Mouse (Mus musculus) limb, embryonic 10.5 days (tissue): ENCODE measurements around the gene Kalrn. TPM values are rescaled to one million over a fixed set of nuclear protein-coding genes. Genes with fewer than 3 reads are reported as not detected.

Experiments
- DNase-seq: peaks from one replicate; pipeline ENCODE4 v3.0.0-alpha.2; 2017; ENCODE audit warnings: low spot score
- H3K27ac ChIP-seq: fragments of 300-500 bp; sonication (generic); 2 replicates; pipeline ENCODE4 v1.5.1; 2016; ENCODE audit warnings: mild to moderate bottlenecking
- H3K27me3 ChIP-seq: fragments of 300-500 bp; sonication (generic); 2 replicates; pipeline ENCODE4 v1.6.1; 2016; ENCODE audit warnings: low read depth, mild to moderate bottlenecking; ENCODE audit not compliant: poor library complexity, severe bottlenecking
- H3K36me3 ChIP-seq: fragments of 300-500 bp; sonication (generic); 2 replicates; pipeline ENCODE4 v1.6.1; 2016; ENCODE audit warnings: mild to moderate bottlenecking, moderate library complexity
- H3K4me1 ChIP-seq: fragments of 300-500 bp; sonication (generic); 2 replicates; pipeline ENCODE4 v1.6.1; 2016
- H3K4me3 ChIP-seq: fragments of 300-500 bp; sonication (generic); 2 replicates; pipeline ENCODE4 v1.5.1; 2016; ENCODE audit warnings: mild to moderate bottlenecking, moderate library complexity
- H3K9me3 ChIP-seq: fragments of 300-500 bp; sonication (generic); replicated peaks from 2 replicates; pipeline ENCODE4 v1.6.1; 2016; ENCODE audit warnings: mild to moderate bottlenecking
- WGBS: fragments of 180-500 bp; shearing (Covaris S2); methylation state at CpG from one replicate; pipeline ENCODE4 v1.1.7; 2016; 5-methylcytosine and 5-hydroxymethylcytosine counted together
- polyA plus RNA-seq: library from polyadenylated mRNA; unstranded; fragments of >200 nt; fragmentation: Nextera tagmentation; extraction: Ambion mirVana; gene quantifications from 2 replicates; pipeline ENCODE4 v1.2.1, GENCODE M21; 2016

The Kalrn gene
- polyA plus RNA-seq, 1 experiment from 2014 or later = 8.3 TPM

DNA sequence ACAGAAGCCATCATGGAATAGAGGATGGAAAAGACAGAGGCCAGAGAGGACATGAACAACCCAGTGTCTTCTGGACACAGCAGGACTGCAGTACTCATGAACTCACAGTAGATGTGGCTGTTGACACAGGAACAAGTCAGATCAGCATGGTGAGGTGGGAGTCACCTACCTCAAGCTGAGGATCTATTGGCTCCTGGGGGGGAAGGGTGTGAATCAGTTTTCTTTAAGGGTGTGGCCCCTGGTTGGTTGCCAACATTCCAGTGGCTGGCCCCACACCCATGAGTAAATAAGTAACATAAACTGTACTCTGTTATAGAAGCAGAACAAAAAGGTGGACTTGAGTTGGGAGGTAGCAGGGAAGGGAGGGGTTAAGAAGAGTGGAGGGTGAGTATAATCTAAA is 298.7 kb downstream of the Kalrn start:
- no peaks in the 10 kb centered on the region for H3K9me3 ChIP-seq
- H3K36me3 ChIP-seq = no peaks in the 10 kb centered on the region
- no peak for DNase-seq
- no peak overlapping the region for H3K27ac ChIP-seq
- H3K4me1 ChIP-seq = peaks cover 8% of the 10 kb centered on the region
- H3K27me3 ChIP-seq = no peaks in the 10 kb centered on the region
- no peak overlapping the region for H3K4me3 ChIP-seq

GRCm38 (mm10) chr16:34271476-34271875 is 301.9 kb downstream of the Kalrn start:
- DNase-seq = no peak
- Histone ChIP-seq H3K27me3 (no peaks in the 10 kb centered on the region), H3K27ac (no peak overlapping the region), H3K4me1 (no peaks in the 10 kb centered on the region), H3K4me3 (no peak overlapping the region), H3K9me3 (no peaks in the 10 kb centered on the region), H3K36me3 (no peaks in the 10 kb centered on the region)
- WGBS = 94% methylated on average over 5 of the region's 5 CpGs

- whole genome bisulfite sequencing = 85% methylated on average over 2 of the region's 2 CpGs
- no peaks in the 10 kb centered on the region for H3K27me3 ChIP-seq
- H3K4me1 ChIP-seq = no peaks in the 10 kb centered on the region
- H3K36me3 ChIP-seq = no peaks in the 10 kb centered on the region
- no peak overlapping the region for H3K27ac ChIP-seq
- no peak for DNase-seq
- H3K4me3 ChIP-seq = no peak overlapping the region
- H3K9me3 ChIP-seq = no peaks in the 10 kb centered on the region
These were observed 302.7 kb downstream of the Kalrn start for GRCm38 (mm10) chr16:34270681-34271080.

GRCm38 (mm10) chr16:34269642-34270041 is 303.7 kb downstream of the Kalrn start:
- DNase-seq = no peak
- Histone ChIP-seq H3K27ac (no peak overlapping the region), H3K36me3 (no peaks in the 10 kb centered on the region), H3K4me3 (no peak overlapping the region), H3K27me3 (no peaks in the 10 kb centered on the region), H3K9me3 (no peaks in the 10 kb centered on the region), H3K4me1 (no peaks in the 10 kb centered on the region)
- WGBS = 95% methylated on average over 8 of the region's 8 CpGs

GRCm38 (mm10) chr16:34267751-34268150 is 305.6 kb downstream of the Kalrn start:
- no peak overlapping the region for H3K4me3 ChIP-seq
- peaks cover under 1% of the 10 kb centered on the region; the same call in 1 of the 2 replicates for H3K4me1 ChIP-seq
- H3K9me3 ChIP-seq = no peaks in the 10 kb centered on the region
- WGBS = 100% methylated on average over 1 of the region's 1 CpGs
- no peak for DNase-seq
- H3K27ac ChIP-seq = no peak overlapping the region
- no peaks in the 10 kb centered on the region for H3K36me3 ChIP-seq
- no peaks in the 10 kb centered on the region for H3K27me3 ChIP-seq

- Histone ChIP-seq H3K36me3 (no peaks in the 10 kb centered on the region), H3K27me3 (no peaks in the 10 kb centered on the region), H3K4me3 (no peak overlapping the region), H3K4me1 (peaks cover 10% of the 10 kb centered on the region), H3K9me3 (no peaks in the 10 kb centered on the region), H3K27ac (no peak overlapping the region)
- WGBS = 93% methylated on average over 3 of the region's 3 CpGs
- DNase-seq = no peak
These were observed 308.7 kb downstream of the Kalrn start for GRCm38 (mm10) chr16:34264671-34265070.

GRCm38 (mm10) chr16:34262731-34263460 is 310.4 kb downstream of the Kalrn start:
- Histone ChIP-seq H3K4me1 (peaks cover 10% of the 10 kb centered on the region), H3K27me3 (no peaks in the 10 kb centered on the region), H3K36me3 (no peaks in the 10 kb centered on the region), H3K9me3 (no peaks in the 10 kb centered on the region), H3K4me3 (no peak overlapping the region), H3K27ac (no peak overlapping the region)
- no peak for DNase-seq
- WGBS = 87% methylated on average over 22 of the region's 22 CpGs

DNA sequence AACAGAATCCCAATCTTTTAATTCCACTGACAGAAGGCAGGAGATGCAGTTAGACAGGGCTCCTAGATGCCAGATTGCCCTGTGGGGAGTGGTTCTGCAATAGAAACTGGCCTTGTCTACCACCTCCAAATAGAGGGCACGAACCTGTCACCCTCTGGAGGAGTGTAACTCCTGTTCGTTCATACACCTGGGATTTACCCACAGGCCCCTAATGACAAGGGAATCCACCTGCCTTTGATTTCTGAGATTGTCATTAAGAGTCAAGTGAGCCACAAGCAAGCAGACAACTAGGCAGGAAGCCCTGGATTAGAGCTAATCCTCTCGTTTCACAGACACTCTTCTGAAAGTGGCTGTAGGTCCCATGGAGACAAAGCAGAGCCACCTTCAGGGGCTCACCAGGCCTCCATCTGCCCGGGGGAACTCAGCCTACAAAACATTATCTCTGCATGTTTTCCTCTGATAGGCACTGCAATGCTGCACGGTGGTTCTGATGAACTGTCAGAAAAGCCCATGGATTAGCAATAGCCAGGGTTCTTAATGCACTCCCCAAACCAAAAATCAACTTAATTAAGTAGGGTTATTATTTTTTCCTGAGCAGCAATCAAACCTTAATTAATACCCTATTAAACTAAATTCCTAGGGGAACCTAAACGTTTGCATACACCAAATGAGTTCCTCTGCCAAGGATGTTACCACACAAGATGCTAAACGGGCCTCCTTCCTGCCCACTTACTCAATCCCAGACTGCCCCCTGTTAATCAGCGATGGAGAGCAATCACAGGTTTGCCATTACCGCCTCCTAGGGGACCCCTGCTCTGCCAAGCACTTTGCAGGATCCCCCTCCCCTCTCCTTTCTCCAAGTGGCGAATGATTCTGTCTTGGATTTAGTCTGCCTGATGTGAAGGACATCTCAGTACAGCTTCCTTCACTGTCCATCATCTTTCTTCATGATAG is 312.1 kb downstream of the Kalrn start:
- H3K36me3 ChIP-seq = peaks cover under 1% of the 10 kb centered on the region
- no peaks in the 10 kb centered on the region for H3K27me3 ChIP-seq
- H3K27ac ChIP-seq = no peak overlapping the region
- 38% methylated on average over 10 of the region's 10 CpGs for WGBS
- no peak overlapping the region for H3K4me3 ChIP-seq
- no peaks in the 10 kb centered on the region for H3K9me3 ChIP-seq
- peaks cover 10% of the 10 kb centered on the region for H3K4me1 ChIP-seq
- no peak for DNase-seq

DNA sequence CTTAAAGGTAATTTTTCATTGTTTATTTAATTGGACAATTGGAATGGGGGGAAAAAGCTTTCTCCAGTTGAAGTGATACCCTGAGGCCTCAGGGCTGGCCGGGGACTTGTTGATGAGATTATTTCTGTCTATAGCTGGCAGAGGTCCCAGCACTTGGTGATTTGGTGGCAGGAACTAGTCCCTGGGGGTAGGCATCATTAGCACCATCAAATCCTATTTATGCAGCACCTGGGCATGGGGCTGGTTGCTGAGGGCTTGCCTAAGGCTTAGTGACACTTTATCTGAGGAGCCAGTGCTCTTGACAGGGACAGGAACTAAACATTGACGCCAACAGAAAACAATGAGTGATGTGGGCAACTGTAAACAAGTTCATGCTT is 318.7 kb downstream of the Kalrn start:
- 85% methylated on average over 2 of the region's 2 CpGs for WGBS
- Histone ChIP-seq H3K4me1 (peaks cover 2% of the 10 kb centered on the region; the same call in 1 of the 2 replicates), H3K27me3 (no peaks in the 10 kb centered on the region), H3K9me3 (no peaks in the 10 kb centered on the region), H3K27ac (no peak overlapping the region), H3K36me3 (peaks cover 31% of the 10 kb centered on the region), H3K4me3 (no peak overlapping the region)
- DNase-seq = no peak

DNA sequence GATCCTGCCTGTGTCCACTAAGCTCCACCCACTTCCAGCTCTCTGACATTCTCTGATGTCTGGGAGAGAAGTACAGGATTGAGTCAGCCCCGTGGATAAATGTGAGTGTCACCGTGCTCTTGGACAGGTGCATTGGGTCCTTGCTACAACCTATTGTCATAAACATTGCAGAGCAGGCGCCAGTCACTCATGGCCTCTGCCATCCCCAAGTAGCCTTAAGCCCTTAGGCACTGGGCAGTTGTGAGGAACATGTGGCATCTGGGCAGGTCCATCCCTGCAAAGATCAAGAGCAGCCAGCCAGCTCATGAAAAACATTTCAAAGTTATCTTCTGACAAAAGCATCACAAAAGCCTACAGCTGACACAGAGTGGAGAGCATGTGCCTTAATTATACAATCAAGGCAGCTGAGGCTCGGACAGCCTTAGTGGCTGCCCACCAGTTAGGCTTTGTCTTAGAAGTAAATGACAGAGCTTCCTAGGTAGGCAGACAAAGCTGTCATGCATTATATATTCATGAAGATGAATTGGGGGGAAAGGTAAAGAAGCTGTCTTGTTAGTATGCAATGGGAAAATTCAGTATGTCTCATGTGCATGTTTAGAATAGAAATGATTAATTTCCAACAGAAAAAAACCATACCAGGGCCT is 319.2 kb downstream of the Kalrn start:
- no peaks in the 10 kb centered on the region for H3K27me3 ChIP-seq
- H3K4me1 ChIP-seq = peaks cover 2% of the 10 kb centered on the region; the same call in 1 of the 2 replicates
- H3K4me3 ChIP-seq = no peak overlapping the region
- WGBS = 81% methylated on average over 4 of the region's 4 CpGs
- no peak overlapping the region for H3K27ac ChIP-seq
- no peaks in the 10 kb centered on the region for H3K9me3 ChIP-seq
- H3K36me3 ChIP-seq = peaks cover 34% of the 10 kb centered on the region
- no peak for DNase-seq

DNA sequence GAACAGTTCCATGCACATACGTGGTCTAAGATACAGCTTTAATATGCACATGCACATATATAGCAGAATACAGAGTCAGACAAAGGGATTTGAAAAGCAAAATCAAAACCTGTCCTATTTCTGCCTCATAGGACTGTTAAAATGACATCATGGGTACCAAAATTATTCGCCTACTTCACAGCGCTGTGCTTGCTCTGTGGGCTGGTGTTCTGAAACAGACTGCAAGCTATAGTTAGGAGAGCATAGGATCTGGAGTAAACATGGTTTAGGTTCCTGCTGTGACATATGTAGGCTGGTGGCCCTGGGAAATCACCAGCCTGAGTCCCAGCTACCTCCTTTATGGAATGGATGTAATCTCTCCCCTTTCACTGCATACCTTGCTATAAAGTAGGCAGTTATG is 320.7 kb downstream of the Kalrn start:
- no peak overlapping the region for H3K4me3 ChIP-seq
- H3K4me1 ChIP-seq = peaks cover 2% of the 10 kb centered on the region; the same call in 1 of the 2 replicates
- no peak for DNase-seq
- no peak overlapping the region for H3K27ac ChIP-seq
- 95% methylated on average over 3 of the region's 3 CpGs for WGBS
- H3K36me3 ChIP-seq = peaks cover 39% of the 10 kb centered on the region
- H3K9me3 ChIP-seq = no peaks in the 10 kb centered on the region
- H3K27me3 ChIP-seq = no peaks in the 10 kb centered on the region

DNA sequence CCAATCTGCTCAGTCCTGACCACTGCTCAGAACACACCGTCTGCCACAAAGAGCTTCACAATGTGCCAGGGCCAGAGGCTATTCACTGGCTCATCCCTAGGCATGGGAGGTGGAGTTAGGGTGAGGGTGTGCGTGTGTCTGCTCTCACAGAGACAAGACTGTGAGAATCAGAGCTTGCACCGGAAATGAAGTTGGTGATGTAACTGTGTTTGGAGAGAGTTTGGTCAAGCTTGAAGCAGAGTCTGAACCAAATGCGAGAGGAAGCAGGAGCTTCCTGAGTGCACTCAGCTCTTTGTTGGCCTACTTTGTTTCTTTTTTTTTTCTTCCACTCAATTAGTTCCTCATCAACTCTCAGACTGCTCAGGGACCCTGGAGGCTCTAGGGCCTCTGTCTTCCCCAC is 325.1 kb downstream of the Kalrn start:
- peaks cover 2% of the 10 kb centered on the region; the same call in 1 of the 2 replicates for H3K4me1 ChIP-seq
- no peak overlapping the region for H3K4me3 ChIP-seq
- H3K27ac ChIP-seq = no peak overlapping the region
- no peak for DNase-seq
- no peaks in the 10 kb centered on the region for H3K9me3 ChIP-seq
- 83% methylated on average over 4 of the region's 4 CpGs for WGBS
- no peaks in the 10 kb centered on the region for H3K27me3 ChIP-seq
- H3K36me3 ChIP-seq = peaks cover 18% of the 10 kb centered on the region
